ENCODE assay signal across 8 mouse cellular contexts in genomic region chr7:99248906-99249581, GRCm38 (mm10). TPM values are rescaled to one million over a fixed set of nuclear protein-coding genes. Genes with fewer than 3 reads are reported as not detected.
DNase-seq lines count a peak whose midpoint lies in the region; ATAC-seq and TF ChIP-seq lines count a peak whose summit lies in the region.

No protein-coding gene starts in this region.

- H3K4me1 ChIP-seq in lung, postnatal 0 days (ENCODE audit: insufficient read depth, low read depth, low read length): no peaks in the 10 kb centered on the region
- no peaks in the 10 kb centered on the region; the same call in 1 of the 2 replicates for H3K4me1 ChIP-seq in limb, embryonic 11.5 days (ENCODE audit: control insufficient read depth, insufficient read depth, low read length)
- peaks cover 8% of the 10 kb centered on the region for H3K4me1 ChIP-seq in neural tube, embryonic 13.5 days (replicated peaks)

- H3K9me3 ChIP-seq in lung, postnatal 0 days (ENCODE audit: low read length): no peaks in the 10 kb centered on the region
- no peaks in the 10 kb centered on the region for H3K9me3 ChIP-seq in limb, embryonic 11.5 days (ENCODE audit: control insufficient read depth, low read length)
- H3K9me3 ChIP-seq in neural tube, embryonic 13.5 days: no peaks in the 10 kb centered on the region

- H3K4me3 ChIP-seq in lung, postnatal 0 days (ENCODE audit: low read depth, low read length): peak overlapping the region; percentile 32
- peak overlapping the region; percentile 33 for H3K4me3 ChIP-seq in limb, embryonic 11.5 days (ENCODE audit: low read depth, low read length)
- peak overlapping the region; percentile 43 for H3K4me3 ChIP-seq in neural tube, embryonic 13.5 days

- H3K27me3 ChIP-seq in lung, postnatal 0 days (replicated peaks; ENCODE audit: insufficient read depth, low read length): no peaks in the 10 kb centered on the region
- H3K27me3 ChIP-seq in limb, embryonic 11.5 days (ENCODE audit: control insufficient read depth, insufficient read depth, low read length): no peaks in the 10 kb centered on the region
- H3K27me3 ChIP-seq in neural tube, embryonic 13.5 days: peaks cover 19% of the 10 kb centered on the region

- no peak overlapping the region for H3K9ac ChIP-seq in lung, postnatal 0 days (replicated peaks; ENCODE audit: low read depth)
- H3K9ac ChIP-seq in limb, embryonic 11.5 days (ENCODE audit: low read length): no peak overlapping the region
- H3K9ac ChIP-seq in neural tube, embryonic 13.5 days: peak overlapping the region; percentile 64

- peak overlapping the region; percentile 53 for H3K4me2 ChIP-seq in lung, postnatal 0 days (replicated peaks; ENCODE audit: low read depth, low read length)
- H3K4me2 ChIP-seq in limb, embryonic 11.5 days (ENCODE audit: low read depth, severe bottlenecking): peak overlapping the region; percentile 60
- H3K4me2 ChIP-seq in neural tube, embryonic 13.5 days: peak overlapping the region; percentile 66

- WGBS in lung, postnatal 0 days: 2% methylated on average over 28 of the region's 44 CpGs
- under 1% methylated on average over 40 of the region's 44 CpGs for WGBS in limb, embryonic 11.5 days
- under 1% methylated on average over 42 of the region's 44 CpGs for WGBS in neural tube, embryonic 13.5 days

- DNase-seq in adrenal gland, adult 2 months: peak; percentile 31
- no peak for DNase-seq in adrenal gland, adult 18-20 months (ENCODE audit: low spot score in 2 of 2)
- DNase-seq in lung, postnatal 0 days (ENCODE audit: low spot score): no peak
- DNase-seq in lung, adult 18-20 months: no peak
- DNase-seq in limb, embryonic 11.5 days (ENCODE audit: low spot score): peak; percentile 71
- DNase-seq in spleen, postnatal 4 days (ENCODE audit: low spot score in 2 of 2): no peak
- no peak for DNase-seq in urinary bladder, postnatal 4 days (ENCODE audit: low spot score in 2 of 2)

- H3K36me3 ChIP-seq in lung, postnatal 0 days (ENCODE audit: insufficient read depth, low read length): no peaks in the 10 kb centered on the region
- no peaks in the 10 kb centered on the region for H3K36me3 ChIP-seq in limb, embryonic 11.5 days (ENCODE audit: control insufficient read depth, insufficient read depth, low read length)
- H3K36me3 ChIP-seq in neural tube, embryonic 13.5 days: no peaks in the 10 kb centered on the region

- no peak overlapping the region for H3K27ac ChIP-seq in lung, postnatal 0 days (ENCODE audit: low read length)
- no peak overlapping the region for H3K27ac ChIP-seq in limb, embryonic 11.5 days (replicated peaks; ENCODE audit: low read depth, low read length)
- H3K27ac ChIP-seq in neural tube, embryonic 13.5 days (replicated peaks): no peak overlapping the region

- no peak for TF ChIP-seq CTCF in lung, postnatal 0 days (IDR thresholded peaks at IDR 0.05)

- ATAC-seq in lung, postnatal 0 days: peak; percentile 65
- no peak for ATAC-seq in limb, embryonic 11.5 days (ENCODE audit: insufficient number of reproducible peaks, low FRiP score, low TSS enrichment, low read depth)
- ATAC-seq in neural tube, embryonic 13.5 days (ENCODE audit: low read depth): peak; percentile 51

- TF ChIP-seq EP300 in lung, postnatal 0 days (IDR thresholded peaks at IDR 0.05): no peak

RNA-seq across cellular contexts. Expression of gene Mogat2, which starts 10.6 kb away (rescaled TPM):
- under 1 TPM in 1 of 2 experiments, not detected in 1; 0.37 TPM for total RNA-seq in adrenal gland, adult 2 months (2021)
- polyA plus RNA-seq in adrenal gland, adult 2 months (2012; rRNA removed): 1.6 and 4.0 TPM in 2 replicates
- total RNA-seq in adrenal gland, adult 18-20 months (2021): under 1 TPM; 0.43 to 0.99 TPM
- 0.27 and 0.55 TPM in 2 replicates for polyA plus RNA-seq in lung, postnatal 0 days (2015; fragmentation: Nextera tagmentation; extraction: Ambion mirVana)
- polyA plus RNA-seq in limb, embryonic 11.5 days (2014; fragmentation: Nextera tagmentation; extraction: Ambion mirVana): 37.0 and 41.3 TPM in 2 replicates
- polyA plus RNA-seq in neural tube, embryonic 13.5 days (2015; fragmentation: Nextera tagmentation; extraction: Ambion mirVana): 2.1 and 2.8 TPM in 2 replicates

RNA-seq across cellular contexts. Expression of gene Map6, which starts 18.2 kb away (rescaled TPM):
- 10 to 100 TPM in 1 of 2 experiments, 1 to 10 TPM in 1; 7.5 to 10.2 TPM for total RNA-seq in adrenal gland, adult 2 months (2021)
- polyA plus RNA-seq in adrenal gland, adult 2 months (2012; rRNA removed): 4.9 and 7.0 TPM in 2 replicates
- 10 to 100 TPM in 1 of 2 experiments, 1 to 10 TPM in 1; 6.6 to 10.9 TPM for total RNA-seq in adrenal gland, adult 18-20 months (2021)
- 29.6 and 35.9 TPM in 2 replicates for polyA plus RNA-seq in lung, postnatal 0 days (2015; fragmentation: Nextera tagmentation; extraction: Ambion mirVana)
- 4.1 and 4.7 TPM in 2 replicates for polyA plus RNA-seq in limb, embryonic 11.5 days (2014; fragmentation: Nextera tagmentation; extraction: Ambion mirVana)
- 105 and 111 TPM in 2 replicates for polyA plus RNA-seq in neural tube, embryonic 13.5 days (2015; fragmentation: Nextera tagmentation; extraction: Ambion mirVana)

Comparison
In these comparisons a context has a peak if more than half of its experiments do, and no peak if none do; other contexts are left out.
1. DNase-seq: peak in adrenal gland, adult 2 months (single experiment) and limb, embryonic 11.5 days (single experiment); none in adrenal gland, adult 18-20 months (0 of 2), lung, postnatal 0 days (single experiment), lung, adult 18-20 months (0 of 2), spleen, postnatal 4 days (0 of 2) and urinary bladder, postnatal 4 days (0 of 2).
2. Peak in every context shown above with its lines, with median percentiles within 50 percentile points of each other: H3K4me2 ChIP-seq and H3K4me3 ChIP-seq.